Mouse (Mus musculus) embryo, embryonic 10.5 days (tissue): ENCODE data around the gene Olfr486.
"Not testable (repeated sequence)": the region's sequence is repeated elsewhere in the genome, so short reads cannot be mapped to it uniquely, and the experiment has no call there.

Experiments used
- DNase-seq: peaks from one replicate; pipeline ENCODE4 v3.0.0-alpha.2; 2015; ENCODE audit warnings: low spot score

Gene Olfr486

GRCm38 (mm10) chr7:108172642-108173041 lies at the start of gene Olfr486:
Gene Olfr486 (minus strand): TSS chr7:108172742.
- not testable (repeated sequence) for DNase-seq

DNA sequence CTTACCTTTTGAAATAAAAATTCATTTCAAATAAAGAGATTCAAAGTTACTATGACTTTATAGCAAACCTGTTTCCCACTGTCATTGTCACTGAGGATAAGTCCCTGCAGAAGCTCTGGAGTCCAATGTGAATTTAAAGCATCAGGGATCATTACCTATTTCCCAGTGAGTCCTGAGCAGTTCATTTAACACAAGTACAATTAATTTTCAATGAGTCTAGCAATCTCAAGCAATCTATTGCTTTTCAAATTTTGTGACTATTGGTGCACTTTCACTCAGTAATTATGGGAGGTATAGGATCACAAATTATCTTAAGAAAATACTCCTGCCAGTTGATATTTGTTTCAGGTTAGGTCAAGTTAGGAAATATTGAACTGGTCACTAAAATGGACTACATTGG lies 42.0 kb upstream of the Olfr486 start, which contains the start of gene Olfr487:
Gene Olfr487, minus strand, starts transcription at position 101 of the 400 bp plus-strand sequence.
- DNase-seq, result not testable (repeated sequence)

DNA sequence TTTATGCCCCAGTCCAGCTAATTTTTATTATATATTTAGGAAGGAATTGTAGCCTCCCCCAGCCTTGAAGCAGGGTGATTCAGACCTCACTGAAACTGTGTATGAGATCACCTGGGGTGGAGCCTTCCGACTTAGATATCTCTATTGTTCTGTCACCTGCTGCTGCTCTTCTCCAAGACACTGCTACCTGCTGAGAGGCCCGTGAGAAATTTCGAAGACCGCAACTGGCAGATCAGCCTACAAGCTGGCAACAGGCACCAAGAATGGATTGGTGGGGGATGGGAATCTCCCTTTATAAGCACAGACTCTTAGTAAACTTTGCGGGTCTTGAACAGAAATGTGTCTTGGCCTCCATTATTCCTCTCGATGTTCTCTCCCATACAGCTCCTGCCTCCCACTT lies 24.4 kb upstream of the Olfr486 start:
- DNase-seq, result no peak

- DNase-seq, result not testable (repeated sequence)
Observed at GRCm38 (mm10) chr7:108196337-108196736, 23.8 kb upstream of the Olfr486 start.

DNA sequence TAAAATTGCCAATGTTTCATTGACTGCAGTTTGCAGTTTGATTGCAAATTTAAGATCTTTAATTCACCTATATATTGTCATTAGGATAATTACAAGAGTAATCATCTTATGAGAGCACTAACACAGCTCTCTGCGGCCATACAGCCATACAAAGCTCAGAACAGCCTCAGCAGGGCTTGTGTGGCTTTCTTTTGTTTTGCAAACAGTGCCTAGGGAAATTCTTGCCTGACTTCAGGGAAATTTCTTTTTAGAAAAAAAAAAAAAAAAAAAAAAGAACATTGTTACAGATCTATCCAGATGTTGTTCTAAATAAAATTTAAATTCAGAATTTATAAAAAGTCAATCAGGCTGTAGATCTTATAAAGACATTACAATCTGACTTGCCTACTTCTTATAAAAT lies 20.2 kb upstream of the Olfr486 start:
- not testable (repeated sequence) for DNase-seq

DNA sequence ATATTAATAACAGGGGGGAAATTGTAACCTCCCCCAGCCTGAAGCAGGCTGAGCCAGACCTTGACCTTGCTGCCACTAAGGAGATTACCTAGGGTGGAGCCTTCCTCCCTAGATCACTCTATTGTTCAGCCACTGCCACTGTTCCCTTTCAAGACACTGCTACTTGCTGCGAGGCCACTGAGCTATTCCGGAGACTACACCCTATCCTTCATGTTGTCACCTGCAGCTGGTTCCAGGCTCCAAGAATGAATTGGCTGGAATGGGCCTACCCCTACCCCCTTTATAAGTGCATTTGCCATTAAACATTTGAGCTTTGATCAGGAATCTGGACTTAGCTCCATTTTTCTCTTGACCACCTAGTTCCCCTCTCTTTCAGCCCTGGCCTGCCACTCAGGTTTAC lies 18.7 kb upstream of the Olfr486 start:
- not testable (repeated sequence) for DNase-seq

GRCm38 (mm10) chr7:108185237-108185636 lies 12.7 kb upstream of the Olfr486 start:
- not testable (repeated sequence) for DNase-seq

- DNase-seq, result not testable (repeated sequence)
Observed at GRCm38 (mm10) chr7:108184401-108184800, 11.9 kb upstream of the Olfr486 start.

- no peak for DNase-seq
Observed at GRCm38 (mm10) chr7:108159771-108160170, 12.8 kb downstream of the Olfr486 start, which contains the start of gene Olfr485. Gene Olfr485 (minus strand): TSS chr7:108159871.

DNA sequence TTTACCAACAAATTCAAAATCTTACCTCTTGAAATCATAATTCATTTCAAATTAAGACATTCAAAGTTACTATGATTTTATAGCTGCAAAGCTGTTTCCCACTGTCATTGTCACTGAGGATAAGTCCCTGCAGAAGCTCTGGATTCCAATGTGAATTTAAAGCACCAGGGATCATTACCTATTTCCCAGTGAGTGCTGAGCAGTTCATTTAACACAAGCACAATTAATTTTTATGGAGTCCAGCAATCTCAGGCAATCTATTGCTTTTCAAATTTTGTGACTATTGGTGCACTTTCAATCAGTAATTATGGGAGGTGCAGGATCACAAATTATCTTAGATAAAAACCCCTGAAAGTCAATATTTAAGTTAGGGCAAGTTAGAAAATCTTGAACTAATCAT lies 45.2 kb downstream of the Olfr486 start, which contains the start of gene Olfr484:
Gene Olfr484, minus strand, starts transcription at position 101 of the 400 bp plus-strand sequence.
- DNase-seq, result no peak
